Mouse (Mus musculus): ENCODE data around the gene Kank1. TPM values are rescaled to one million over a fixed set of nuclear protein-coding genes. Genes with fewer than 3 reads are reported as not detected.

The Kank1 gene
- polyA plus RNA-seq, 1 experiment, result 51.1 TPM

GRCm38 (mm10) chr19:25365698-25366097, 128.9 kb downstream of the Kank1 start:
- no peak for DNase-seq (ENCODE audit: low read depth)

GRCm38 (mm10) chr19:25366620-25367019, 129.8 kb downstream of the Kank1 start:
- no peak for DNase-seq (ENCODE audit: low read depth)

GRCm38 (mm10) chr19:25370428-25370827, 133.7 kb downstream of the Kank1 start:
- no peak for DNase-seq (ENCODE audit: low read depth)

- no peak for DNase-seq (ENCODE audit: low read depth)
Observed at GRCm38 (mm10) chr19:25372794-25373193, 136.0 kb downstream of the Kank1 start.

- DNase-seq (ENCODE audit: low read depth), result no peak
Observed at GRCm38 (mm10) chr19:25373594-25373993, 136.8 kb downstream of the Kank1 start.

- no peak for DNase-seq (ENCODE audit: low read depth)
Observed at GRCm38 (mm10) chr19:25374191-25374590, 137.4 kb downstream of the Kank1 start.

- no peak for DNase-seq (ENCODE audit: low read depth)
Observed at GRCm38 (mm10) chr19:25374926-25375325, 138.2 kb downstream of the Kank1 start.

GRCm38 (mm10) chr19:25376871-25377270, 140.1 kb downstream of the Kank1 start:
- DNase-seq (ENCODE audit: low read depth), result no peak

- no peak for DNase-seq (ENCODE audit: low read depth)
Observed at GRCm38 (mm10) chr19:25380675-25381074, 143.9 kb downstream of the Kank1 start.

- no peak for DNase-seq (ENCODE audit: low read depth)
Observed at GRCm38 (mm10) chr19:25381972-25382371, 145.2 kb downstream of the Kank1 start.

- DNase-seq (ENCODE audit: low read depth), result no peak
Observed at GRCm38 (mm10) chr19:25382494-25382893, 145.7 kb downstream of the Kank1 start.

- DNase-seq (ENCODE audit: low read depth), result no peak
Observed at GRCm38 (mm10) chr19:25383386-25384146, 146.8 kb downstream of the Kank1 start.

- no peak for DNase-seq (ENCODE audit: low read depth)
Observed at GRCm38 (mm10) chr19:25385981-25386380, 149.2 kb downstream of the Kank1 start.

- DNase-seq (ENCODE audit: low read depth), result no peak
Observed at GRCm38 (mm10) chr19:25386679-25387470, 150.1 kb downstream of the Kank1 start.

- no peak for DNase-seq (ENCODE audit: low read depth)
Observed at GRCm38 (mm10) chr19:25387902-25388301, 151.1 kb downstream of the Kank1 start.

- DNase-seq (ENCODE audit: low read depth), result no peak
Observed at GRCm38 (mm10) chr19:25392135-25392534, 155.4 kb downstream of the Kank1 start.

- no peak for DNase-seq (ENCODE audit: low read depth)
Observed at GRCm38 (mm10) chr19:25395035-25395434, 158.3 kb downstream of the Kank1 start.

- DNase-seq (ENCODE audit: low read depth), result no peak
Observed at GRCm38 (mm10) chr19:25396709-25397266, 160.0 kb downstream of the Kank1 start.

GRCm38 (mm10) chr19:25399511-25400211, 162.9 kb downstream of the Kank1 start:
- no peak for DNase-seq (ENCODE audit: low read depth)

- no peak for DNase-seq (ENCODE audit: low read depth)
Observed at GRCm38 (mm10) chr19:25400212-25400913, 163.6 kb downstream of the Kank1 start.

- no peak for DNase-seq (ENCODE audit: low read depth)
Observed at GRCm38 (mm10) chr19:25401521-25401920, 164.7 kb downstream of the Kank1 start.

All from gonadal fat pad, adult 2 months (tissue).